ENCODE assay signal across 14 mouse cellular contexts in genomic region chr11:76168976-76169375, GRCm38 (mm10). TPM values are rescaled to one million over a fixed set of nuclear protein-coding genes. Genes with fewer than 3 reads are reported as not detected.
DNase-seq lines count a peak whose midpoint lies in the region; ATAC-seq and TF ChIP-seq lines count a peak whose summit lies in the region.
"Had no signal": no experiment of that assay in that cellular context is flagged by ENCODE, and none has a peak within 500 bp of the region (broad histone marks: within the 10 kb centered on the region; RNA-seq: fewer than 3 reads in every experiment).

No protein-coding gene starts in this region.

- H3K4me2 ChIP-seq in midbrain, embryonic 14.5 days (ENCODE audit: low read length) = no peak overlapping the region
- H3K4me2 ChIP-seq in midbrain, embryonic 13.5 days (replicated peaks) = no peak overlapping the region
- no peak overlapping the region for H3K4me2 ChIP-seq in intestine, embryonic 16.5 days (ENCODE audit: low read depth, low read length)
- H3K4me2 ChIP-seq: liver, embryonic 11.5 days; midbrain, embryonic 12.5 days; neural tube, embryonic 12.5 days had no signal

- intact Hi-C loops in gastrocnemius, adult 2 months (cut with DNase I) = loop anchor here (5.0 to 10.0 kb wide), 4 partner anchors 142 to 454 kb away; partner anchors contain the start of gene Rflnb

- WGBS in midbrain, embryonic 14.5 days = 75% methylated on average over 3 of the region's 3 CpGs
- 82% methylated on average over 3 of the region's 3 CpGs for WGBS in midbrain, embryonic 13.5 days
- 75% methylated on average over 3 of the region's 3 CpGs for WGBS in intestine, embryonic 16.5 days

- H3K9me3 ChIP-seq in midbrain, embryonic 14.5 days (ENCODE audit: control insufficient read depth, low read length) = no peaks in the 10 kb centered on the region
- H3K9me3 ChIP-seq in midbrain, embryonic 13.5 days = no peaks in the 10 kb centered on the region
- no peaks in the 10 kb centered on the region for H3K9me3 ChIP-seq in intestine, embryonic 16.5 days (ENCODE audit: control insufficient read depth, low read length)
- H3K9me3 ChIP-seq: G1E; midbrain, embryonic 12.5 days; neural tube, embryonic 12.5 days had no signal

- no peaks in the 10 kb centered on the region for H3K27me3 ChIP-seq in midbrain, embryonic 14.5 days (ENCODE audit: control insufficient read depth, insufficient read depth, low read length)
- H3K27me3 ChIP-seq in midbrain, embryonic 13.5 days = no peaks in the 10 kb centered on the region
- H3K27me3 ChIP-seq in intestine, embryonic 16.5 days (replicated peaks; ENCODE audit: control insufficient read depth, insufficient read depth, low read length) = no peaks in the 10 kb centered on the region
- H3K27me3 ChIP-seq: midbrain, embryonic 12.5 days; neural tube, embryonic 12.5 days had no signal

- TF ChIP-seq CTCF in gastrocnemius, adult 2 months (IDR thresholded peaks at IDR 0.05) = no peak

- no peak for ATAC-seq in midbrain, embryonic 14.5 days (ENCODE audit: low FRiP score, low TSS enrichment)
- ATAC-seq in midbrain, embryonic 13.5 days = no peak
- no peak for ATAC-seq in intestine, embryonic 16.5 days

- peak; percentile 62 for DNase-seq in gastrocnemius, adult 2 months
- DNase-seq in gastrocnemius, postnatal 4 days (ENCODE audit: low spot score in 2 of 2) = no peak
- peak; percentile 32 for DNase-seq in midbrain, embryonic 14.5 days
- DNase-seq in cerebellum, adult 9-10 months = peak; percentile 60
- peak; percentile 82 to 88 for DNase-seq in kidney, postnatal 36 days
- no peak for DNase-seq in heart, postnatal 4 days
- DNase-seq: lung, postnatal 10 days had no signal

- H3K36me3 ChIP-seq in midbrain, embryonic 14.5 days (ENCODE audit: control insufficient read depth, insufficient read depth, low read length) = peaks cover 29% of the 10 kb centered on the region
- peaks cover 27% of the 10 kb centered on the region for H3K36me3 ChIP-seq in midbrain, embryonic 13.5 days
- peaks cover 7% of the 10 kb centered on the region; the same call in 1 of the 2 replicates for H3K36me3 ChIP-seq in intestine, embryonic 16.5 days (ENCODE audit: control insufficient read depth, insufficient read depth, low read length)

- no peak overlapping the region for H3K4me3 ChIP-seq in gastrocnemius, adult 2 months
- no peak overlapping the region for H3K4me3 ChIP-seq in midbrain, embryonic 14.5 days (replicated peaks; ENCODE audit: low read depth, low read length)
- H3K4me3 ChIP-seq in midbrain, embryonic 13.5 days (replicated peaks) = no peak overlapping the region
- H3K4me3 ChIP-seq in intestine, embryonic 16.5 days (ENCODE audit: low read length) = no peak overlapping the region
- H3K4me3 ChIP-seq: midbrain, embryonic 12.5 days; neural tube, embryonic 12.5 days had no signal

- H3K9ac ChIP-seq in midbrain, embryonic 14.5 days (replicated peaks; ENCODE audit: low read length) = no peak overlapping the region
- H3K9ac ChIP-seq in midbrain, embryonic 13.5 days (replicated peaks) = no peak overlapping the region
- H3K9ac ChIP-seq in intestine, embryonic 16.5 days (ENCODE audit: low read depth, low read length) = no peak overlapping the region
- H3K9ac ChIP-seq: midbrain, embryonic 12.5 days; neural tube, embryonic 12.5 days had no signal

- H3K4me1 ChIP-seq in midbrain, embryonic 14.5 days (ENCODE audit: control insufficient read depth, insufficient read depth, low read length) = no peaks in the 10 kb centered on the region
- H3K4me1 ChIP-seq in midbrain, embryonic 13.5 days (replicated peaks) = peaks cover 4% of the 10 kb centered on the region; the same call in 1 of the 2 replicates
- 0 out of 2 replicates have a peak, but pooled peaks cover 4% of the 10 kb centered on the region for H3K4me1 ChIP-seq in intestine, embryonic 16.5 days (ENCODE audit: control insufficient read depth, insufficient read depth, low read length)
- H3K4me1 ChIP-seq: neural tube, embryonic 12.5 days had no signal

- no peak overlapping the region for H3K27ac ChIP-seq in gastrocnemius, adult 2 months
- H3K27ac ChIP-seq in midbrain, embryonic 14.5 days (replicated peaks; ENCODE audit: low read depth, low read length) = no peak overlapping the region
- no peak overlapping the region for H3K27ac ChIP-seq in midbrain, embryonic 13.5 days
- H3K27ac ChIP-seq in intestine, embryonic 16.5 days (ENCODE audit: low read length) = no peak overlapping the region
- H3K27ac ChIP-seq: midbrain, embryonic 12.5 days; neural tube, embryonic 12.5 days had no signal

RNA-seq across cellular contexts. Expression of gene Vps53, which starts 10.5 kb away (rescaled TPM):
- 10 to 100 TPM; 22.0 to 22.1 TPM for total RNA-seq in gastrocnemius, adult 2 months (2021)
- total RNA-seq in gastrocnemius, postnatal 4 days (2021) = 10 to 100 TPM; 30.2 to 33.7 TPM
- 65.6 and 66.8 TPM in 2 replicates for polyA plus RNA-seq in midbrain, embryonic 14.5 days (2014; fragmentation: Nextera tagmentation; extraction: Ambion mirVana)
- 61.4 and 64.5 TPM in 2 replicates for polyA plus RNA-seq in midbrain, embryonic 13.5 days (2015; fragmentation: Nextera tagmentation; extraction: Ambion mirVana)
- 10 to 100 TPM; 30.8 to 31.4 TPM for total RNA-seq in heart, postnatal 4 days (2021)
- 55.9 and 61.9 TPM in 2 replicates for polyA plus RNA-seq in intestine, embryonic 16.5 days (2015; fragmentation: Nextera tagmentation; extraction: Ambion mirVana)

RNA-seq across cellular contexts. Expression of gene Fam57a, which starts 10.5 kb away (rescaled TPM):
- total RNA-seq in gastrocnemius, adult 2 months (2021) = 1 to 10 TPM; 1.4 to 2.0 TPM
- total RNA-seq in gastrocnemius, postnatal 4 days (2021) = 10 to 100 TPM in 1 of 2 experiments, 1 to 10 TPM in 1; 9.8 to 12.1 TPM
- 25.7 and 27.3 TPM in 2 replicates for polyA plus RNA-seq in midbrain, embryonic 14.5 days (2014; fragmentation: Nextera tagmentation; extraction: Ambion mirVana)
- polyA plus RNA-seq in midbrain, embryonic 13.5 days (2015; fragmentation: Nextera tagmentation; extraction: Ambion mirVana) = 22.0 and 22.3 TPM in 2 replicates
- total RNA-seq in heart, postnatal 4 days (2021) = 10 to 100 TPM in 1 of 2 experiments, 1 to 10 TPM in 1; 9.0 to 10.6 TPM
- polyA plus RNA-seq in intestine, embryonic 16.5 days (2015; fragmentation: Nextera tagmentation; extraction: Ambion mirVana) = 104 TPM in 2 replicates

RNA-seq across cellular contexts. Expression of gene Dbil5, which starts 48.4 kb away (rescaled TPM):
- not detected for total RNA-seq in gastrocnemius, adult 2 months (2021)
- not detected for total RNA-seq in gastrocnemius, postnatal 4 days (2021)
- 1.1 TPM in 1 of 2 replicates, not detected in the other for polyA plus RNA-seq in midbrain, embryonic 14.5 days (2014; fragmentation: Nextera tagmentation; extraction: Ambion mirVana)
- 0.50 and 1.00 TPM in 2 replicates for polyA plus RNA-seq in midbrain, embryonic 13.5 days (2015; fragmentation: Nextera tagmentation; extraction: Ambion mirVana)
- under 1 TPM in 1 of 2 experiments, not detected in 1; 0.50 TPM for total RNA-seq in heart, postnatal 4 days (2021)
- 0.86 and 1.1 TPM in 2 replicates for polyA plus RNA-seq in intestine, embryonic 16.5 days (2015; fragmentation: Nextera tagmentation; extraction: Ambion mirVana)
- total RNA-seq: heart, postnatal 25 days had no signal
- polyA plus RNA-seq: midbrain, embryonic 12.5 days had no signal

RNA-seq across cellular contexts. Expression of gene Gemin4, which starts 48.5 kb away (rescaled TPM):
- total RNA-seq in gastrocnemius, adult 2 months (2021) = 1 to 10 TPM; 3.0 to 3.9 TPM
- total RNA-seq in gastrocnemius, postnatal 4 days (2021) = 1 to 10 TPM; 3.5 to 5.2 TPM
- 13.4 and 20.0 TPM in 2 replicates for polyA plus RNA-seq in midbrain, embryonic 14.5 days (2014; fragmentation: Nextera tagmentation; extraction: Ambion mirVana)
- polyA plus RNA-seq in midbrain, embryonic 13.5 days (2015; fragmentation: Nextera tagmentation; extraction: Ambion mirVana) = 15.7 and 21.5 TPM in 2 replicates
- 1 to 10 TPM; 5.3 to 6.6 TPM for total RNA-seq in heart, postnatal 4 days (2021)
- 26.6 and 29.4 TPM in 2 replicates for polyA plus RNA-seq in intestine, embryonic 16.5 days (2015; fragmentation: Nextera tagmentation; extraction: Ambion mirVana)

Comparison
In these comparisons a context has a peak if more than half of its experiments do, and no peak if none do; other contexts are left out.
1. DNase-seq: peak in gastrocnemius, adult 2 months (single experiment), midbrain, embryonic 14.5 days (single experiment), cerebellum, adult 9-10 months (single experiment) and kidney, postnatal 36 days (2 of 2); none in gastrocnemius, postnatal 4 days (0 of 2) and heart, postnatal 4 days (single experiment).